Mouse (Mus musculus): ENCODE measurements around the gene Gan. TPM values are rescaled to one million over a fixed set of nuclear protein-coding genes. Genes with fewer than 3 reads are reported as not detected.

The Gan gene
- polyA plus RNA-seq, 2 experiments, result 3.6 to 7.6 TPM

DNA sequence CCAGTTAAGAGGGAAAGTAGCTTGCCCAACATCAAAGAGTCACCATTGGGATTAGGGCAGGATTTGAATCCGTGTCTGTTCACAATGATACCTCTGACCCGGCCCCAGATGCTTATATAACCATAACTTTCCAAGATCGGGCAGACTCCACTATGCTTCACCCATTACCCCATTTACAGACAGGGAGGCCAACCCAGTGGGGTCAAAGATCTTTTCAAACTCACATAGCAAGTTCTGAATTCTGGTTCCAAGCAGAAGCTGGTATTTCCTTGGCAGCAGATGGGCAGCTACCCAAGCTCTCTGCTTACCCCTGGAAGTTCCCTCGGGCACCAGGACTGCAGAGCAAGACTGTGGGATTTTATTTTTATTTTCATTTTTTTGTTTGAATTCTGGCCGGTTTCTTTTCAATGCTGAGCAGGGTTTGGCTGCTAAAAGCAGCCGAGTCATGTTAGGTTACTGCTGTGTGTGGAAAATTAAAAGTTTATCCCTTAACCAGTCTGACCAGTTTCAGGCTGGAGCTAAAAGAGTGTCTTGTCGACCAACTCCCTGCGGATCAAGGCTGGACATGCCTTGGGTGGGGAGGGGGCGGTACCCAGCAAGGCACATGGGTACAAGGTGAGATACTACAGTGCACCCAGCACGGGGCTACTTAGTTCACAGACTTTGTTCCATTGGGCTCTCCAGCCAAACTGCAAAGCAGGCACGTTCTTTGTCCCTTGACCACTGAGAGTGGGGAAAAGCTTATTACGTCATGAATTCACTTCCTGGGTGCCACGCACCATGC lies 33.9 kb upstream of the Gan start:
- H3K27me3 ChIP-seq (ENCODE audit: control insufficient read depth, insufficient read depth, low read length), result no peaks in the 10 kb centered on the region
- no peak overlapping the region for H3K9ac ChIP-seq (ENCODE audit: low read depth, low read length, severe bottlenecking)
- H3K9me3 ChIP-seq (ENCODE audit: control insufficient read depth, low read length), result no peaks in the 10 kb centered on the region
- no peak for TF ChIP-seq POLR2A (IDR thresholded peaks at IDR 0.05; ENCODE audit: borderline replicate concordance, extremely low read depth, insufficient read depth, insufficient read length)
- no peak overlapping the region for H3K4me2 ChIP-seq (replicated peaks; ENCODE audit: low read depth, low read length, severe bottlenecking)
- WGBS, result 70% methylated on average over 13 of the region's 13 CpGs
- H3K4me1 ChIP-seq (ENCODE audit: control insufficient read depth, insufficient read depth, low read length), result no peaks in the 10 kb centered on the region
- no peak overlapping the region for H3K4me3 ChIP-seq (replicated peaks; ENCODE audit: low read length)
- no peak overlapping the region for H3K27ac ChIP-seq (replicated peaks; ENCODE audit: low read depth, low read length)
- no peak for ATAC-seq (ENCODE audit: low FRiP score, low read depth)
- no peaks in the 10 kb centered on the region for H3K36me3 ChIP-seq (ENCODE audit: control insufficient read depth, insufficient read depth, low read length)
- no peak for DNase-seq (ENCODE audit: low spot score)

DNA sequence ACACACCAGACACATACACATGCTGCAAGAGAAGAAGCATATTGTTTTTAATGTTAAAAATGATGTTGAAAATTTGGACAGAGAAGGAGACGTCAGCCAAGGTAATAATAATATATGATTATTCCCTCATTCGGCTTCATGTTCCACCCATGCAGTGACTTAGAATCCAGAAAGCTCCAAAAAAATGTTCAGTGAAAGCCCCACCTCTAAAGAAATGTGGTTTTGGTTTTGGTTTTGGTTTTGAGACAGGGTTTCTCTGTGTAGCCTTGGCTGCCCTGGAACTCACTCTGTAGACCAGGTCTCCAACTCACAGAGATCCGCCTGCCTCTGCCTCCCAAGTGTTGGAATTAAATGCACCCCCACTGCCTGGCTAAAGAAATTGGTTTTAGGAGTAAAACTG lies 32.1 kb upstream of the Gan start:
- no peaks in the 10 kb centered on the region for H3K9me3 ChIP-seq (ENCODE audit: control insufficient read depth, low read length)

DNA sequence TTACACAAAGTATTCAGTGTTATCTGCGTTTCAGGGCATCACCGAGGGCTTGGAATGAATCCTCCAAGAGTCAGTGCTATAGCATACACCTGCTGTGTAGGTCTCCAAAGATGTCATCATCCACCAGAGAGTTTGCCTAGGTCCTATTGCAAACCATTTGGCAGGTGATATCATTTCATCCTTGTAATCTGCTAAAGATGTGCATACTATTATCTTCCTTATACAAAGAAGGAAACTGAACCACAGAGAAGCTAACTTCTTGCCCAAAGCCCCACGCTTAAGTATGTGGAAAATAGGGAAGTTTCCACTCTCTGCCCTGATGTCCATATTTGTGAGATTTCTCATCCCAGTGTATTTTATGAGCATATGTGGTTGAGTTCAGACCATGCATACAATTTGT lies 31.5 kb upstream of the Gan start:
- no peak overlapping the region for H3K4me3 ChIP-seq (replicated peaks; ENCODE audit: low read length)
- 97% methylated on average over 3 of the region's 3 CpGs for whole genome bisulfite sequencing
- no peaks in the 10 kb centered on the region for H3K36me3 ChIP-seq (ENCODE audit: control insufficient read depth, insufficient read depth, low read length)
- H3K9ac ChIP-seq (ENCODE audit: low read depth, low read length, severe bottlenecking), result no peak overlapping the region
- ATAC-seq (ENCODE audit: low FRiP score, low read depth), result no peak
- TF ChIP-seq POLR2A (IDR thresholded peaks at IDR 0.05; ENCODE audit: borderline replicate concordance, extremely low read depth, insufficient read depth, insufficient read length), result no peak
- no peaks in the 10 kb centered on the region for H3K9me3 ChIP-seq (ENCODE audit: control insufficient read depth, low read length)
- no peaks in the 10 kb centered on the region for H3K27me3 ChIP-seq (ENCODE audit: control insufficient read depth, insufficient read depth, low read length)
- no peak overlapping the region for H3K27ac ChIP-seq (replicated peaks; ENCODE audit: low read depth, low read length)
- no peak overlapping the region for H3K4me2 ChIP-seq (replicated peaks; ENCODE audit: low read depth, low read length, severe bottlenecking)
- DNase-seq (ENCODE audit: low spot score), result no peak
- no peaks in the 10 kb centered on the region for H3K4me1 ChIP-seq (ENCODE audit: control insufficient read depth, insufficient read depth, low read length)

More for the DNA sequence above, 32.1 kb upstream of the Gan start:
- TF ChIP-seq POLR2A (IDR thresholded peaks at IDR 0.05; ENCODE audit: borderline replicate concordance, extremely low read depth, insufficient read depth, insufficient read length), result no peak
- no peak overlapping the region for H3K4me3 ChIP-seq (replicated peaks; ENCODE audit: low read length)
- H3K4me2 ChIP-seq (replicated peaks; ENCODE audit: low read depth, low read length, severe bottlenecking), result no peak overlapping the region
- ATAC-seq (ENCODE audit: low FRiP score, low read depth), result no peak
- no peaks in the 10 kb centered on the region for H3K4me1 ChIP-seq (ENCODE audit: control insufficient read depth, insufficient read depth, low read length)
- 86% methylated on average over 3 of the region's 3 CpGs for WGBS
- no peak for DNase-seq (ENCODE audit: low spot score)
- H3K36me3 ChIP-seq (ENCODE audit: control insufficient read depth, insufficient read depth, low read length), result no peaks in the 10 kb centered on the region
- no peak overlapping the region for H3K9ac ChIP-seq (ENCODE audit: low read depth, low read length, severe bottlenecking)
- H3K27ac ChIP-seq (replicated peaks; ENCODE audit: low read depth, low read length), result no peak overlapping the region
- H3K27me3 ChIP-seq (ENCODE audit: control insufficient read depth, insufficient read depth, low read length), result no peaks in the 10 kb centered on the region

DNA sequence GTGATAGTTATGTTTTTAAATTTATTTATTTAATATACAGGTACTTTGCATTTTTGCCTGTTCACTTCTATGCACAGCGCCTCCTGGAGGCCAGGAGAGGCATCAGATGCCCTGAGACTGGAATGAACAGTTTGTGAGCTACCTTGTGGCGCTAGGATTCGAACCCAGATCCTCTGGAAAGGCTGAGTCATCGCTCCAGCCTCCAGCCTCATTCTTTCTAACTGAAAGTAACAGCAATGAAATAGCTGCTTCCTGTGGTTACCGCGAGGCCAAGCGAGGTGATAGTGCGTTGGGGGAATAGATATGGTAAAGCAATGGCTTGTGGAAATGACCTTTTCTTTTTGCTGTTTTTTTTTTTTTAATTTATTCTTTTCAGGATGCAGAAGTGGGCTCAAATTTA lies 30.9 kb upstream of the Gan start:
- no peak for TF ChIP-seq POLR2A (IDR thresholded peaks at IDR 0.05; ENCODE audit: borderline replicate concordance, extremely low read depth, insufficient read depth, insufficient read length)
- no peak overlapping the region for H3K4me3 ChIP-seq (replicated peaks; ENCODE audit: low read length)
- H3K36me3 ChIP-seq (ENCODE audit: control insufficient read depth, insufficient read depth, low read length), result no peaks in the 10 kb centered on the region

DNA sequence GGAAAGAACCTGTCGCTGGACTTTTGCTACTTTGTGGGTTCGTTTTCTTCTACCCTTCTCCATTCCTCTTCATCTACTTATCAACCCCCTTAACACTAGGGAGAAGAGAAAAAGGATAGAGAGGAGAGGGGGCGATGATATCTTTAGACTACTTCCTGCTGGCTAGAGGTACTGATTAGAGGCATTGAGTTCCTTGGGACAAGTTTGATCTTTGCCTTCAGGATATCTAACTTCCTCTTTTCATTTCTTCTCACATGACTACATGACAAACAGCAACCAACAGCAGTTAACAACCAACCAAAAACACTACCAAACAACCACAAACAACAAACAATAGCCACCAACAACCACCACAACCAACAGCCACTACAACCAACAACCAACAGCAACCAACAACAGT lies 24.2 kb upstream of the Gan start:
- no peaks in the 10 kb centered on the region for H3K36me3 ChIP-seq (ENCODE audit: control insufficient read depth, insufficient read depth, low read length)
- no peak overlapping the region for H3K4me3 ChIP-seq (replicated peaks; ENCODE audit: low read length)
- 90% methylated on average over 3 of the region's 3 CpGs for WGBS
- H3K27ac ChIP-seq (replicated peaks; ENCODE audit: low read depth, low read length), result no peak overlapping the region
- no peaks in the 10 kb centered on the region for H3K4me1 ChIP-seq (ENCODE audit: control insufficient read depth, insufficient read depth, low read length)
- TF ChIP-seq POLR2A (IDR thresholded peaks at IDR 0.05; ENCODE audit: borderline replicate concordance, extremely low read depth, insufficient read depth, insufficient read length), result no peak
- ATAC-seq (ENCODE audit: low FRiP score, low read depth) (no peak), DNase-seq (ENCODE audit: low spot score) (no peak)
- no peak overlapping the region for H3K9ac ChIP-seq (ENCODE audit: low read depth, low read length, severe bottlenecking)
- H3K9me3 ChIP-seq (ENCODE audit: control insufficient read depth, low read length), result no peaks in the 10 kb centered on the region
- H3K27me3 ChIP-seq (ENCODE audit: control insufficient read depth, insufficient read depth, low read length), result no peaks in the 10 kb centered on the region
- no peak overlapping the region for H3K4me2 ChIP-seq (replicated peaks; ENCODE audit: low read depth, low read length, severe bottlenecking)

More for the DNA sequence above, 30.9 kb upstream of the Gan start:
- DNase-seq (ENCODE audit: low spot score) (no peak), ATAC-seq (ENCODE audit: low FRiP score, low read depth) (no peak)
- H3K4me2 ChIP-seq (replicated peaks; ENCODE audit: low read depth, low read length, severe bottlenecking), result no peak overlapping the region
- H3K4me1 ChIP-seq (ENCODE audit: control insufficient read depth, insufficient read depth, low read length), result no peaks in the 10 kb centered on the region
- WGBS, result 88% methylated on average over 8 of the region's 8 CpGs
- H3K9ac ChIP-seq (ENCODE audit: low read depth, low read length, severe bottlenecking), result no peak overlapping the region
- no peaks in the 10 kb centered on the region for H3K9me3 ChIP-seq (ENCODE audit: control insufficient read depth, low read length)
- no peaks in the 10 kb centered on the region for H3K27me3 ChIP-seq (ENCODE audit: control insufficient read depth, insufficient read depth, low read length)
- H3K27ac ChIP-seq (replicated peaks; ENCODE audit: low read depth, low read length), result no peak overlapping the region

All from limb, embryonic 14.5 days (tissue).